Mouse (Mus musculus): ENCODE results near the gene Fgf11. TPM values are rescaled to one million over a fixed set of nuclear protein-coding genes. Genes with fewer than 3 reads are reported as not detected.

The Fgf11 gene
- polyA plus RNA-seq, 1 experiment, result 2.8 TPM

GRCm38 (mm10) chr11:69760160-69760900 lies 41.3 kb downstream of the Fgf11 start:
- no peak for DNase-seq (ENCODE audit: low read depth, low spot score)
- WGBS, result 89% methylated on average over 14 of the region's 14 CpGs

GRCm38 (mm10) chr11:69758971-69759721 lies 42.5 kb downstream of the Fgf11 start:
- WGBS, result under 1% methylated on average over 37 of the region's 37 CpGs

GRCm38 (mm10) chr11:69758478-69758970 lies 43.1 kb downstream of the Fgf11 start, which contains the start of gene Polr2a:
Polr2a (minus strand) TSS chr11:69758637.
- WGBS, result under 1% methylated on average over 36 of the region's 36 CpGs
- DNase-seq (ENCODE audit: low read depth, low spot score), result peak; percentile 83

More at GRCm38 (mm10) chr11:69758971-69759721, 42.5 kb downstream of the Fgf11 start:
- DNase-seq (ENCODE audit: low read depth, low spot score), result no peak

- under 1% methylated on average over 26 of the region's 26 CpGs for WGBS
- peak; percentile 64 for DNase-seq (ENCODE audit: low read depth, low spot score)
Measured at GRCm38 (mm10) chr11:69758090-69758456, 43.6 kb downstream of the Fgf11 start.

GRCm38 (mm10) chr11:69757303-69758089 lies 44.2 kb downstream of the Fgf11 start:
- 18% methylated on average over 9 of the region's 9 CpGs for WGBS
- no peak for DNase-seq (ENCODE audit: low read depth, low spot score)

- WGBS, result 27% methylated on average over 3 of the region's 3 CpGs
- peak; percentile 37 for DNase-seq (ENCODE audit: low read depth, low spot score)
Measured at GRCm38 (mm10) chr11:69754701-69755100, 47.0 kb downstream of the Fgf11 start.

- WGBS, result 76% methylated on average over 5 of the region's 5 CpGs
- no peak for DNase-seq (ENCODE audit: low read depth, low spot score)
Measured at GRCm38 (mm10) chr11:69754233-69754632, 47.4 kb downstream of the Fgf11 start.

- DNase-seq (ENCODE audit: low read depth, low spot score), result no peak
Measured at GRCm38 (mm10) chr11:69752686-69753085, 49.0 kb downstream of the Fgf11 start.

- 59% methylated on average over 3 of the region's 3 CpGs for WGBS
- no peak for DNase-seq (ENCODE audit: low read depth, low spot score)
Measured at GRCm38 (mm10) chr11:69751635-69752034, 50.0 kb downstream of the Fgf11 start.

Other genes with a start within 250 kb of the Fgf11 start
- 1.1 and 2.1 TPM in 2 replicates for gene Efnb3, start 241.7 kb downstream of the Fgf11 start, polyA plus RNA-seq (2012; rRNA removed)
- gene Wrap53, start 221.6 kb downstream of the Fgf11 start, polyA plus RNA-seq (2012; rRNA removed), result 24.8 and 28.7 TPM in 2 replicates
- 80.8 and 93.2 TPM in 2 replicates for gene Trp53, start 221.5 kb downstream of the Fgf11 start, polyA plus RNA-seq (2012; rRNA removed)
- 4.1 and 5.6 TPM in 2 replicates for gene Atp1b2, start 195.9 kb downstream of the Fgf11 start, polyA plus RNA-seq (2012; rRNA removed)
- gene Shbg, start 184.0 kb downstream of the Fgf11 start, polyA plus RNA-seq (2012; rRNA removed), result not detected in 2 replicates
- gene Sat2, start 179.8 kb downstream of the Fgf11 start, polyA plus RNA-seq (2012; rRNA removed), result 1.9 and 2.7 TPM in 2 replicates
- gene Fxr2, start 168.9 kb downstream of the Fgf11 start, polyA plus RNA-seq (2012; rRNA removed), result 29.6 and 35.8 TPM in 2 replicates
- gene Sox15, start 146.5 kb downstream of the Fgf11 start, polyA plus RNA-seq (2012; rRNA removed), result 0.18 TPM in 1 of 2 replicates, not detected in the other
- 147 and 171 TPM in 2 replicates for gene Mpdu1, start 139.2 kb downstream of the Fgf11 start, polyA plus RNA-seq (2012; rRNA removed)
- gene Cd68, start 135.7 kb downstream of the Fgf11 start, polyA plus RNA-seq (2012; rRNA removed), result 20.2 and 20.6 TPM in 2 replicates
- 354 and 356 TPM in 2 replicates for gene Eif4a1, start 129.4 kb downstream of the Fgf11 start, polyA plus RNA-seq (2012; rRNA removed)
- 43.4 and 55.1 TPM in 2 replicates for gene Senp3, start 119.8 kb downstream of the Fgf11 start, polyA plus RNA-seq (2012; rRNA removed)
- 14.4 and 16.2 TPM in 2 replicates for gene Tnfsf13, start 116.1 kb downstream of the Fgf11 start, polyA plus RNA-seq (2012; rRNA removed)
- gene Tnfsf12, start 106.0 kb downstream of the Fgf11 start, polyA plus RNA-seq (2012; rRNA removed), result 13.1 and 13.8 TPM in 2 replicates
- 2.3 and 2.8 TPM in 2 replicates for gene Tnfsfm13, start 105.8 kb downstream of the Fgf11 start, polyA plus RNA-seq (2012; rRNA removed)
- 17.5 and 33.3 TPM in 2 replicates for gene Polr2a, start 43.2 kb downstream of the Fgf11 start, polyA plus RNA-seq (2012; rRNA removed)
- 0.07 TPM in 1 of 2 replicates, not detected in the other for gene Slc35g3, start 39.9 kb downstream of the Fgf11 start, polyA plus RNA-seq (2012; rRNA removed)
- 7.5 and 10.7 TPM in 2 replicates for gene Zbtb4, start 35.9 kb downstream of the Fgf11 start, polyA plus RNA-seq (2012; rRNA removed)
- 7.3 and 10.3 TPM in 2 replicates for gene Chrnb1, start 5.9 kb downstream of the Fgf11 start, polyA plus RNA-seq (2012; rRNA removed)
- gene Tmem102, start 3.8 kb upstream of the Fgf11 start, polyA plus RNA-seq (2012; rRNA removed), result 38.7 and 39.1 TPM in 2 replicates
- gene Gm39566, start 13.4 kb upstream of the Fgf11 start, polyA plus RNA-seq (2012; rRNA removed), result not detected in 2 replicates
- not detected in 2 replicates for gene Spem2, start 16.6 kb upstream of the Fgf11 start, polyA plus RNA-seq (2012; rRNA removed)
- gene Spem1, start 20.3 kb upstream of the Fgf11 start, polyA plus RNA-seq (2012; rRNA removed), result 0.12 TPM in 1 of 2 replicates, not detected in the other
- 5.1 and 7.0 TPM in 2 replicates for gene Nlgn2, start 35.9 kb upstream of the Fgf11 start, polyA plus RNA-seq (2012; rRNA removed)
- 194 and 208 TPM in 2 replicates for gene Tmem256, start 36.7 kb upstream of the Fgf11 start, polyA plus RNA-seq (2012; rRNA removed)
- gene Plscr3, start 44.5 kb upstream of the Fgf11 start, polyA plus RNA-seq (2012; rRNA removed), result 31.6 and 36.1 TPM in 2 replicates
- 28.8 and 34.4 TPM in 2 replicates for gene Tnk1, start 56.9 kb upstream of the Fgf11 start, polyA plus RNA-seq (2012; rRNA removed)
- gene Tmem95, start 76.2 kb upstream of the Fgf11 start, polyA plus RNA-seq (2012; rRNA removed), result not detected in 2 replicates
- 1.8 and 3.0 TPM in 2 replicates for gene Kctd11, start 79.5 kb upstream of the Fgf11 start, polyA plus RNA-seq (2012; rRNA removed)
- 16.1 and 16.4 TPM in 2 replicates for gene Acap1, start 93.7 kb upstream of the Fgf11 start, polyA plus RNA-seq (2012; rRNA removed)
- 3.0 and 3.8 TPM in 2 replicates for gene 2810408A11Rik, start 99.1 kb upstream of the Fgf11 start, polyA plus RNA-seq (2012; rRNA removed)
- 24.4 and 36.7 TPM in 2 replicates for gene Neurl4, start 99.2 kb upstream of the Fgf11 start, polyA plus RNA-seq (2012; rRNA removed)
- gene Gps2, start 112.0 kb upstream of the Fgf11 start, polyA plus RNA-seq (2012; rRNA removed), result 69.2 and 79.9 TPM in 2 replicates
- gene Eif5a, start 120.1 kb upstream of the Fgf11 start, polyA plus RNA-seq (2012; rRNA removed), result 619 and 694 TPM in 2 replicates
- 14.7 and 16.5 TPM in 2 replicates for gene Ybx2, start 133.9 kb upstream of the Fgf11 start, polyA plus RNA-seq (2012; rRNA removed)
- gene Slc2a4, start 146.3 kb upstream of the Fgf11 start, polyA plus RNA-seq (2012; rRNA removed), result 27.4 and 27.5 TPM in 2 replicates
- gene Cldn7, start 162.9 kb upstream of the Fgf11 start, polyA plus RNA-seq (2012; rRNA removed), result 1,377 and 1,643 TPM in 2 replicates
- 134 and 154 TPM in 2 replicates for gene Ctdnep1, start 179.3 kb upstream of the Fgf11 start, polyA plus RNA-seq (2012; rRNA removed)
- 70.5 and 78.1 TPM in 2 replicates for gene Elp5, start 180.7 kb upstream of the Fgf11 start, polyA plus RNA-seq (2012; rRNA removed)
- gene Gabarap, start 189.3 kb upstream of the Fgf11 start, polyA plus RNA-seq (2012; rRNA removed), result 527 and 719 TPM in 2 replicates
- gene Phf23, start 193.9 kb upstream of the Fgf11 start, polyA plus RNA-seq (2012; rRNA removed), result 16.3 and 17.3 TPM in 2 replicates
- gene Dvl2, start 198.7 kb upstream of the Fgf11 start, polyA plus RNA-seq (2012; rRNA removed), result 5.5 and 5.8 TPM in 2 replicates
- gene Acadvl, start 213.6 kb upstream of the Fgf11 start, polyA plus RNA-seq (2012; rRNA removed), result 92.8 and 125 TPM in 2 replicates
- 5.1 and 5.9 TPM in 2 replicates for gene Dlg4, start 215.1 kb upstream of the Fgf11 start, polyA plus RNA-seq (2012; rRNA removed)